Mouse (Mus musculus): ENCODE measurements around the gene Olfr24. TPM values are rescaled to one million over a fixed set of nuclear protein-coding genes. Genes with fewer than 3 reads are reported as not detected.

Olfr24 gene
- total and polyA plus RNA-seq, 2 experiments from 2014 or later = not detected

DNA sequence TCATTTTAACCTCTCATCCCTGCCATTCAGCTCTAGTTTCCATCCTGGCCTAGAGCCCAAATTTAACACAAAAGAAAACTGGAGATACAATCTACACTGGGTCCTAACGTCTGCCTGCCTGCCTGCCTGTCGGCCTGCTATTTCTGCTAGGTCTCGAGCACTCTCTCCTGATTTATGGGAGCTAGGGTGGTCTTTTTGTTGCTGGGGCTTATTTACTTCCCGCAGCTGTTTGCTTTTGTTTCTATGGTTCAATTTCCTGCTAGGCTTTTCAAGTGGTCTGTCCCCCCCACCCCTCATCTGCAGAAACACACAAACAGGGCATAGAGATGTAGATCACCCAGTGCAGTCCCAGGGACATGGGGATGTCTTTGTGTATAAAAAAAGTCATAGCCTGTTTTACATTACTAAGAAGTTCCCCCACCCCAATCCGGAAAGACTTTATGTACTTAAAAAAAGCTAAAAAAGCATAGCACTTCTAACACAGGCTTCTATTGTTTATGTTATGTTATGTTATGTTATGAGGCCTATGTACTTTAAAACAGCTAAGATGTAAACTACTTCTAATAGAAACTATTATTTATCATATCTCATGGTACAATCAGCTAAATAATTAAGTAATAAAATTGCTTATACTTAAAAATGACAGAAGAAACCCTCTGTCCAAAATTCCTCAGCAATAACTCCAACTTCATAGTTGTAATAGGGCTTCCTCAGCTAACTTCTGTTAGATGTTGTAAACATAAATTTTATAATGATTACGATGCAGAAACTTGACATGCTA lies 41.7 kb downstream of the Olfr24 start:
- no peaks in the 10 kb centered on the region for H3K36me3 ChIP-seq (ENCODE audit: insufficient read depth)
- peak; percentile 51; the same call in 1 of the 2 replicates for ATAC-seq
- no peaks in the 10 kb centered on the region for H3K9me3 ChIP-seq (ENCODE audit: low read length)
- 19% methylated on average over 6 of the region's 6 CpGs for WGBS
- no peak for TF ChIP-seq CTCF (IDR thresholded peaks at IDR 0.05; ENCODE audit: low read depth)
- no peak overlapping the region for H3K9ac ChIP-seq
- no peaks in the 10 kb centered on the region for H3K4me1 ChIP-seq (ENCODE audit: insufficient read depth)
- H3K4me2 ChIP-seq (ENCODE audit: low read depth) = no peak overlapping the region
- no peak overlapping the region for H3K27ac ChIP-seq (ENCODE audit: low read depth, low read length)
- peak; percentile 15 for DNase-seq
- H3K4me3 ChIP-seq (ENCODE audit: low read depth, low read length) = no peak overlapping the region
- no peaks in the 10 kb centered on the region for H3K27me3 ChIP-seq (ENCODE audit: insufficient read depth, low read length)

GRCm38 (mm10) chr9:18721011-18721410 lies 42.8 kb downstream of the Olfr24 start:
- no peak overlapping the region for H3K4me3 ChIP-seq (ENCODE audit: low read depth, low read length)
- H3K4me1 ChIP-seq (ENCODE audit: insufficient read depth) = no peaks in the 10 kb centered on the region
- no peak overlapping the region for H3K9ac ChIP-seq
- H3K27me3 ChIP-seq (ENCODE audit: insufficient read depth, low read length) = no peaks in the 10 kb centered on the region
- no peak overlapping the region for H3K27ac ChIP-seq (ENCODE audit: low read depth, low read length)
- DNase-seq = no peak
- H3K4me2 ChIP-seq (ENCODE audit: low read depth) = no peak overlapping the region
- H3K9me3 ChIP-seq (ENCODE audit: low read length) = no peaks in the 10 kb centered on the region
- no peak for ATAC-seq
- 27% methylated on average over 2 of the region's 2 CpGs for WGBS
- no peaks in the 10 kb centered on the region for H3K36me3 ChIP-seq (ENCODE audit: insufficient read depth)
- TF ChIP-seq CTCF (IDR thresholded peaks at IDR 0.05; ENCODE audit: low read depth) = no peak

DNA sequence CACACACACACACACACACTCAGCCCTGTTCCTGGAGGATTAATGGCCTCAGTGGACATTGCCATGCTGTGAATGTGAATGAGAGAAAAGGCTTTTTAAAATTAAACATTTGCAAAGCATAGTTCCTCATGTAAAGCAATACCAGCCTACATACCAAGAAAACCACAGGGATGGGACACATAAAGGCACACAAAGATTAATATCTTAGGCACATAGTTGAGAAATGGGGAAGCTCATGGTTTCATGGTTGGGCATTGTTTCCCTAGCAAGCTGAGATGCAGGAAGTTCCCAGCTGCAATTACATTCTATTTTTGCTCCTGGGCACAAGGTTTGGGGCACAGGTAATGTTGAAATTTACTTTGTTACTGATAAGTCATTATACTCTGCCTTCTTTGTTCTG lies 58.2 kb downstream of the Olfr24 start:
- Histone ChIP-seq H3K4me1 (ENCODE audit: insufficient read depth) (no peaks in the 10 kb centered on the region), H3K9me3 (ENCODE audit: low read length) (no peaks in the 10 kb centered on the region), H3K4me2 (ENCODE audit: low read depth) (no peak overlapping the region), H3K36me3 (ENCODE audit: insufficient read depth) (no peaks in the 10 kb centered on the region), H3K27me3 (ENCODE audit: insufficient read depth, low read length) (no peaks in the 10 kb centered on the region), H3K27ac (ENCODE audit: low read depth, low read length) (no peak overlapping the region), H3K4me3 (ENCODE audit: low read depth, low read length) (no peak overlapping the region), H3K9ac (no peak overlapping the region)
- ATAC-seq = no peak
- no peak for DNase-seq
- TF ChIP-seq CTCF (IDR thresholded peaks at IDR 0.05; ENCODE audit: low read depth) = no peak

Other genes with a start within 250 kb of the Olfr24 start
- not detected in 2 replicates for gene Muc16, start 89.5 kb downstream of the Olfr24 start, total RNA-seq (2014; rRNA removed)
- not detected in 2 replicates for gene Muc16, start 89.5 kb downstream of the Olfr24 start, polyA plus RNA-seq (2015; fragmentation: Nextera tagmentation; extraction: Ambion mirVana)
- not detected in 2 replicates for gene Olfr828, start 55.5 kb upstream of the Olfr24 start, total RNA-seq (2014; rRNA removed)
- gene Olfr828, start 55.5 kb upstream of the Olfr24 start, polyA plus RNA-seq (2015; fragmentation: Nextera tagmentation; extraction: Ambion mirVana) = not detected in 2 replicates
- gene Olfr829, start 90.9 kb upstream of the Olfr24 start, total RNA-seq (2014; rRNA removed) = not detected in 2 replicates
- not detected in 2 replicates for gene Olfr829, start 90.9 kb upstream of the Olfr24 start, polyA plus RNA-seq (2015; fragmentation: Nextera tagmentation; extraction: Ambion mirVana)
- gene Olfr830, start 110.7 kb upstream of the Olfr24 start, total RNA-seq (2014; rRNA removed) = not detected in 2 replicates
- gene Olfr830, start 110.7 kb upstream of the Olfr24 start, polyA plus RNA-seq (2015; fragmentation: Nextera tagmentation; extraction: Ambion mirVana) = not detected in 2 replicates
- gene Olfr832, start 173.1 kb upstream of the Olfr24 start, total RNA-seq (2014; rRNA removed) = not detected in 2 replicates
- not detected in 2 replicates for gene Olfr832, start 173.1 kb upstream of the Olfr24 start, polyA plus RNA-seq (2015; fragmentation: Nextera tagmentation; extraction: Ambion mirVana)
- gene Olfr834, start 224.0 kb upstream of the Olfr24 start, total RNA-seq (2014; rRNA removed) = not detected in 2 replicates
- gene Olfr834, start 224.0 kb upstream of the Olfr24 start, polyA plus RNA-seq (2015; fragmentation: Nextera tagmentation; extraction: Ambion mirVana) = not detected in 2 replicates

All from forebrain, postnatal 0 days (tissue).